Mouse (Mus musculus): ENCODE measurements around the gene Cdh12. TPM values are rescaled to one million over a fixed set of nuclear protein-coding genes. Genes with fewer than 3 reads are reported as not detected.

Gene Cdh12
- polyA plus RNA-seq, 1 experiment from 2014 or later, result 0.05 TPM

DNA sequence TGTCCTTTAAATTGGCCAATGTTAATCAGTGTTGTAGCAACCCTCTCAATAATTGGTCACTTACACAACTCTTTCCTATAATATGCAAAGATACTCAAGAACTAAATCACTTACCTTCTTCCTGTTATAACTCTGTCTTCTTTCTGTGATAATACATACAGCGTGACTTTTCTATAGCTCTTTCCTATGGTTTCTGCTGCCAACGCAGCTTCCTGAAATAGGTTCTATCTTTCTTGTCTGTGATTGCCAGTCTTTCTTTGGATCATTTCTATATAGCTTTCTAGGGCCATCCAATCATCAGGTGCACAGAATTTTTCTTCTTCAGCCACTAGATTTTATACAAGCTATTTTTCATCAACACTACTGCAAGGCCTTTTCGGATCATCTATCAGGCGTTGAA, 1106.9 kb downstream of the Cdh12 start:
- H3K36me3 ChIP-seq, result no peaks in the 10 kb centered on the region
- no peak for ATAC-seq (ENCODE audit: extremely low read depth, insufficient number of reproducible peaks, low FRiP score, low TSS enrichment)
- H3K27me3 ChIP-seq (replicated peaks), result no peaks in the 10 kb centered on the region
- no peak overlapping the region for H3K4me3 ChIP-seq
- H3K9me3 ChIP-seq, result no peaks in the 10 kb centered on the region
- H3K27ac ChIP-seq (replicated peaks), result no peak overlapping the region
- H3K4me1 ChIP-seq, result no peaks in the 10 kb centered on the region
- H3K4me2 ChIP-seq, result no peak overlapping the region
- no peak overlapping the region for H3K9ac ChIP-seq
- WGBS, result 79% methylated on average over 4 of the region's 4 CpGs

- ATAC-seq (ENCODE audit: extremely low read depth, insufficient number of reproducible peaks, low FRiP score, low TSS enrichment), result no peak
- no peaks in the 10 kb centered on the region for H3K4me1 ChIP-seq
- H3K27ac ChIP-seq (replicated peaks), result no peak overlapping the region
Measured at GRCm38 (mm10) chr15:21566314-21567051, 1117.4 kb downstream of the Cdh12 start.

DNA sequence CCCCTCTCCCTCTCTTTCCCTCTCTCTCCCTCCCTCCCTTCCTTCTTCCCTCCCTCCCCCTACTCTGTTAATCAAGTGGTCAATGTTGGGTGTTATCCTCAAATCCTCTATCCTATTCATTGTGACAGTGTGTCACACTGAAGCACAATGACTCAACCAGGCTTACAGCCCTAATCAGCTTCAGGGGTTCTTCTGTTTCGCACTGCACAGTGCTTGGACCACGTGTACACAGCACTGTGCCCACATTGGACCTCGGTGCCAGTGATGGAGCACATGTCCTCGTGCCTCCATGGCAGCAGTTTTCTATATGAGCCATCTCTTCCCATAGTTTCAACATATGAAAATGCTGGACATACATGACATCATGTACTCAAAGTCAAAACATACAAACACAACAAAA, 1155.4 kb downstream of the Cdh12 start:
- H3K36me3 ChIP-seq, result no peaks in the 10 kb centered on the region
- 70% methylated on average over 4 of the region's 4 CpGs for WGBS
- H3K4me3 ChIP-seq, result no peak overlapping the region
- no peak overlapping the region for H3K9ac ChIP-seq
- no peak for ATAC-seq (ENCODE audit: extremely low read depth, insufficient number of reproducible peaks, low FRiP score, low TSS enrichment)
- no peak overlapping the region for H3K4me2 ChIP-seq
- H3K27me3 ChIP-seq (replicated peaks), result no peaks in the 10 kb centered on the region
- H3K9me3 ChIP-seq, result no peaks in the 10 kb centered on the region
- no peak overlapping the region for H3K27ac ChIP-seq (replicated peaks)
- H3K4me1 ChIP-seq, result no peaks in the 10 kb centered on the region

More at GRCm38 (mm10) chr15:21566314-21567051, 1117.4 kb downstream of the Cdh12 start:
- Histone ChIP-seq H3K4me2 (no peak overlapping the region), H3K4me3 (no peak overlapping the region), H3K9me3 (no peaks in the 10 kb centered on the region), H3K9ac (no peak overlapping the region), H3K27me3 (replicated peaks) (no peaks in the 10 kb centered on the region), H3K36me3 (no peaks in the 10 kb centered on the region)
- WGBS, result 69% methylated on average over 5 of the region's 5 CpGs

Small RNAs within 50 kb of the gene (microRNA-seq; reads per million reads assigned to microRNA genes)
- gene Gm27397, result not detected

Other genes with a start within 250 kb of the Cdh12 start
- not detected in 2 replicates for gene Acot10, start 217.5 kb downstream of the Cdh12 start, polyA plus RNA-seq (2015; fragmentation: Nextera tagmentation; extraction: Ambion mirVana)

Measured in heart, embryonic 13.5 days (tissue).